Mouse (Mus musculus): ENCODE measurements around the gene Jph4. TPM values are rescaled to one million over a fixed set of nuclear protein-coding genes. Genes with fewer than 3 reads are reported as not detected.

The Jph4 gene
- total and polyA plus RNA-seq, 3 experiments, result 0.23 to 0.25 TPM; not detected in 1

DNA sequence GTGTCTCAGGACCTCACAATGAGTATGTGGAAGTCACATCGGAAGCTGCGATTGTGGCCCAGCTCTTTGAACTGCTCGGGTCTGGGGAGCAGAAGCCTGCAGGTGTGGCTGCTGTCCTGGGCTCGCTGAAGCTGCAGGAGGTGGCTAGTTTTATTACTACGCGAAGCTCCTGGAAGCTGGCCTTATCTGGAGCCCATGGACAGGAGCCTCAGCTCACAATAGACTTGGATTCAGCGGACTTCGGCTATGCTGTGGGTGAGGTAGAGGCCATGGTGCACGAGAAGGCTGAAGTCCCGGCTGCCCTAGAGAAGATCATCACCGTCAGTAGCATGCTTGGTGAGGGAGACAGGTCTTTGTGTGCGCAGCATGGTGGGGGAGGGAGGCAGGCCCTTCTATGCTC, 21.1 kb downstream of the Jph4 start:
- no peak overlapping the region for H3K27ac ChIP-seq
- H3K36me3 ChIP-seq (ENCODE audit: control insufficient read depth, insufficient read depth, low read length), result no peaks in the 10 kb centered on the region
- 67% methylated on average over 12 of the region's 12 CpGs for WGBS
- H3K9ac ChIP-seq (ENCODE audit: low read depth, low read length), result no peak overlapping the region
- intact Hi-C loops (cut with DNase I), result loop anchor here (2.0 kb wide), 1 partner anchor 203 kb away; the partner anchor contains the start of gene Pabpn1
- H3K27me3 ChIP-seq (ENCODE audit: control insufficient read depth, insufficient read depth, low read length), result no peaks in the 10 kb centered on the region
- H3K4me3 ChIP-seq, result peak overlapping the region; percentile 87; the same call in 1 of the 2 replicates
- H3K4me1 ChIP-seq (ENCODE audit: control insufficient read depth, insufficient read depth, low read length), result peaks cover 6% of the 10 kb centered on the region
- H3K79me2 ChIP-seq (replicated peaks; ENCODE audit: control insufficient read depth, insufficient read depth, low read length), result no peaks in the 10 kb centered on the region
- DNase-seq, result no peak
- TF ChIP-seq POLR2A (IDR thresholded peaks at IDR 0.05; ENCODE audit: insufficient read depth, low read depth, low read length) (no peak), EP300 (IDR thresholded peaks at IDR 0.05; ENCODE audit: insufficient read depth, low read depth, low read length) (no peak), CTCF (IDR thresholded peaks at IDR 0.05) (no peak)

DNA sequence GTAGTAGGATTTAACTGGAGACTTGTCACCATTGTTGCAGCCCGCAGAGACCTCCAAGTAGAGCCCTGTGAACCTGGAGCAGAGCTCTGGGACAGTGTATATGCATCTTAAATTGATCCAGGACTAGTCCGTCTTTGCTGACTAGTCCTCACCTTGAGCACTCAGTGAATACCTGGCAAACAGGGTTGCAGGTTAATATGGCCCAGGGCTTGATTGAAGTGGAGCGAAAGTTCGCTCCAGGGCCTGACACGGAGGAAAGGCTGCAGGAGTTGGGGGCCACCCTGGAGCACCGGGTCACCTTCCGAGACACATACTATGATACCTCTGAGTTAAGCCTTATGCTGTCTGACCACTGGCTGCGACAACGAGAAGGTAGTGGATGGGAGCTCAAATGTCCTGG, 21.5 kb downstream of the Jph4 start:
- Histone ChIP-seq H3K4me3 (peak overlapping the region; percentile 87), H3K4me1 (ENCODE audit: control insufficient read depth, insufficient read depth, low read length) (peaks cover 6% of the 10 kb centered on the region), H3K9ac (ENCODE audit: low read depth, low read length) (peak overlapping the region; percentile 80), H3K27ac (peak overlapping the region; percentile 91), H3K79me2 (replicated peaks; ENCODE audit: control insufficient read depth, insufficient read depth, low read length) (no peaks in the 10 kb centered on the region), H3K36me3 (ENCODE audit: control insufficient read depth, insufficient read depth, low read length) (no peaks in the 10 kb centered on the region), H3K27me3 (ENCODE audit: control insufficient read depth, insufficient read depth, low read length) (no peaks in the 10 kb centered on the region)
- no peak for TF ChIP-seq POLR2A (IDR thresholded peaks at IDR 0.05; ENCODE audit: insufficient read depth, low read depth, low read length)
- no peak for TF ChIP-seq EP300 (IDR thresholded peaks at IDR 0.05; ENCODE audit: insufficient read depth, low read depth, low read length)
- no peak for TF ChIP-seq CTCF (IDR thresholded peaks at IDR 0.05)
- no peak for DNase-seq
- intact Hi-C loops (cut with DNase I), result loop anchor here (2.0 kb wide), 1 partner anchor 202 kb away; the partner anchor contains the start of gene Pabpn1
- WGBS, result 61% methylated on average over 9 of the region's 9 CpGs

GRCm38 (mm10) chr14:55094704-55095231, 22.0 kb downstream of the Jph4 start, which contains the start of gene Thtpa:
Thtpa (plus strand) TSS chr14:55094784.
- Histone ChIP-seq H3K27ac (peak within 1 kb of the TSS; percentile 91), H3K79me2 (replicated peaks; ENCODE audit: control insufficient read depth, insufficient read depth, low read length) (no peaks in the 10 kb centered on the region), H3K36me3 (ENCODE audit: control insufficient read depth, insufficient read depth, low read length) (no peaks in the 10 kb centered on the region), H3K27me3 (ENCODE audit: control insufficient read depth, insufficient read depth, low read length) (no peaks in the 10 kb centered on the region), H3K4me3 (peak within 1 kb of the TSS; percentile 87), H3K9ac (ENCODE audit: low read depth, low read length) (peak within 1 kb of the TSS; percentile 80), H3K4me1 (ENCODE audit: control insufficient read depth, insufficient read depth, low read length) (peaks cover 6% of the 10 kb centered on the region)
- TF ChIP-seq CTCF (IDR thresholded peaks at IDR 0.05) (no peak), POLR2A (IDR thresholded peaks at IDR 0.05; ENCODE audit: insufficient read depth, low read depth, low read length) (peak; percentile 63), EP300 (IDR thresholded peaks at IDR 0.05; ENCODE audit: insufficient read depth, low read depth, low read length) (peak; percentile 46; the same call in 1 of the 2 replicates)
- intact Hi-C loops (cut with DNase I), result loop anchor here (2.0 kb wide), 1 partner anchor 202 kb away; the partner anchor contains the start of gene Pabpn1
- DNase-seq, result peak; percentile 84 to 86
- WGBS, result under 1% methylated on average over 30 of the region's 30 CpGs

- peaks cover 10% of the 10 kb centered on the region for H3K4me1 ChIP-seq (ENCODE audit: control insufficient read depth, insufficient read depth, low read length)
- 47% methylated on average over 6 of the region's 6 CpGs for WGBS
- H3K9ac ChIP-seq (ENCODE audit: low read depth, low read length), result no peak overlapping the region
- no peaks in the 10 kb centered on the region for H3K27me3 ChIP-seq (ENCODE audit: control insufficient read depth, insufficient read depth, low read length)
- H3K4me3 ChIP-seq, result no peak overlapping the region
- H3K36me3 ChIP-seq (ENCODE audit: control insufficient read depth, insufficient read depth, low read length), result no peaks in the 10 kb centered on the region
- no peak for DNase-seq
- TF ChIP-seq CTCF (IDR thresholded peaks at IDR 0.05) (no peak), EP300 (IDR thresholded peaks at IDR 0.05; ENCODE audit: insufficient read depth, low read depth, low read length) (no peak), POLR2A (IDR thresholded peaks at IDR 0.05; ENCODE audit: insufficient read depth, low read depth, low read length) (no peak)
- no peak overlapping the region for H3K27ac ChIP-seq
- intact Hi-C loops (cut with DNase I), result loop anchor here (2.0 kb wide), 1 partner anchor 201 kb away; the partner anchor contains the start of gene Pabpn1
- H3K79me2 ChIP-seq (replicated peaks; ENCODE audit: control insufficient read depth, insufficient read depth, low read length), result no peaks in the 10 kb centered on the region
Observed at GRCm38 (mm10) chr14:55093927-55094326, 22.8 kb downstream of the Jph4 start.

DNA sequence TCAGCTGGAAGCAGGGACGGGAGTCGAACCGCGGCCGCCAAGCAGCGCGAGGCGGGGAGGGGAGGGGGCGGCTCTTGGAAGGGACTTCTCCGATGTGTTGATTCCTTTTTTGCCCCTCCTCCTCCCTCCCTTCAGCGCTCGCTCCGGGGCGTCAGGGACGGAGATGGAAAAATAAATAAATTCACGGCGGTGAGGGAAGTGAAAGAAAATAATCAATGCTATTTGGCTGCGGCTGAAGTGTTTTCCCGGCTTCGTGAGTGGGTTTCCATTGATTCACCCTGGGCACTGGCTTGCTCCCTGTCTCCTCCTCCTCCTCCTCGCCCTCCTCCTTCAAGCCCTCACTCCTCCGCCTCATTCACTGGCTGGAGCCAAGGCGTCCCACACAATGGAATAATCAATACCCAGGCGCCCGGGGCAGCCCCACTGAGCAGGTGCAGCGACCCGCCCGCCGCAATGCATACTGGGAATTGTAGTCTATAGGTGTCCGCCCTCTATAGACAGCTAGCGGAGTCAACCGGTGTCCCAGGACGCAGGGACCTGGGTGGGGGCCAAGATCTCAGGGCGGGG, 24.6 kb downstream of the Jph4 start, which contains the start of gene Zfhx2:
Zfhx2 (minus strand) TSS at position 314 of the 567 bp plus-strand sequence.
- H3K9ac ChIP-seq (ENCODE audit: low read depth, low read length), result peak within 1 kb of the TSS; percentile 65
- 2% methylated on average over 34 of the region's 34 CpGs for WGBS
- intact Hi-C loops (cut with DNase I), result no loop called here

More for the DNA sequence above, 24.6 kb downstream of the Jph4 start, which contains the start of gene Zfhx2:
- DNase-seq, result peak; percentile 91 to 93
- Histone ChIP-seq H3K27ac (peak within 1 kb of the TSS; percentile 48), H3K4me1 (ENCODE audit: control insufficient read depth, insufficient read depth, low read length) (peaks cover 10% of the 10 kb centered on the region), H3K79me2 (replicated peaks; ENCODE audit: control insufficient read depth, insufficient read depth, low read length) (no peaks in the 10 kb centered on the region), H3K36me3 (ENCODE audit: control insufficient read depth, insufficient read depth, low read length) (no peaks in the 10 kb centered on the region), H3K27me3 (ENCODE audit: control insufficient read depth, insufficient read depth, low read length) (no peaks in the 10 kb centered on the region), H3K4me3 (peak within 1 kb of the TSS; percentile 64)
- TF ChIP-seq CTCF (IDR thresholded peaks at IDR 0.05) (peak; percentile 51), EP300 (IDR thresholded peaks at IDR 0.05; ENCODE audit: insufficient read depth, low read depth, low read length) (no peak), POLR2A (IDR thresholded peaks at IDR 0.05; ENCODE audit: insufficient read depth, low read depth, low read length) (peak; percentile 25; the same call in 1 of the 2 replicates)
